Mouse (Mus musculus) adrenal gland, postnatal 4 days (tissue): ENCODE measurements around the gene Serpina1e. TPM values are rescaled to one million over a fixed set of nuclear protein-coding genes. Genes with fewer than 3 reads are reported as not detected.
"Not testable (repeated sequence)": the region's sequence is repeated elsewhere in the genome, so short reads cannot be mapped to it uniquely, and the experiment has no call there.

Experiments used
- DNase-seq, 2 experiments: peaks; one replicate each; pipeline ENCODE4 v3.0.0; 2021 to 2022; ENCODE audit warnings: low spot score in 2 of 2, mixed read lengths in 2 of 2
- total RNA-seq, 2 experiments: library from RNA; stranded (reverse); gene quantifications; 2 replicates each; pipeline ENCODE4 v1.2.3; 2021

The Serpina1e gene
- total RNA-seq, 2 experiments from 2014 or later: 8.3 to 423 TPM

DNA sequence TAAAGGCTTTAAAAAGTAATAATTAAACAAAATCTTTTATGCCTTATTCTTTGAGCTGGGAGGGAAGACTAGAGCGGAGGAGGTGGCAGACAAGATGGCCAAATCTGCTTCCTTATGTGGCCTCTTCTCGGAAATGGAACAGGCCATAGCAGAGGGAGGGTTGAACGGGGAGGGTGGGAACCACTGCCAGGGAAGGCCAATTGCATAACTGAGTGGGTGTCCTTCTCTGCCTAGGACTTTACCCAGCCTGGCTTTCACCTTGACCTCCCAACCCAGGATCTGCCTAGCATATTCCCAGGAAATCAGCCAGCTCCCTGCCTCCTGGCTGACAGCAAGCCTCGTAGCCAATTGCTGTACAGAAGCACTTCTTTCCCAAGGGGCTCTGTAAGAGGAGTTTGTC is 4.5 kb upstream of the Serpina1e start:
- DNase-seq: no peak

- DNase-seq: no peak
Observed at GRCm38 (mm10) chr12:103962860-103963259, 4.1 kb upstream of the Serpina1e start.

DNA sequence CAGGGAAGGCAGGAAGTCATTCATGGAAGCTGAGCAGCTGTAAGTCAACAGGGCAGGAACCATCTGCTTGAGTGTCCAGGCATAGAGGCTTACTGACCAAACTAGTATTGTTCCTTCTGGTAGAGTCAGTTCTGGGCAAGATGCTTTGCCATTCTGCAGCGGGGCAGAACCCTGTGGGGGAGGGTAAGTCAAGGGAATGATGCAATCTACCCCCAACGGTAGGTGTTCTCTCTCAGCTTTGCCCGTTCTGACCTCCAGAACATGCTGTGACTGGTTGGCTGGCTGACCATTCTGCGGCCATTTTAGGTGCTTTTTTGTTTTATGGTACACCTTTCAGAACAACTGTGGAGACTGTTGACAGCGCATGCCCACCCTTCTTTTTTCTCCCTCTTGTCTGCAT is 3.6 kb upstream of the Serpina1e start:
- no peak for DNase-seq

- DNase-seq: no peak
Observed at GRCm38 (mm10) chr12:103961716-103962115, 2.9 kb upstream of the Serpina1e start.

DNA sequence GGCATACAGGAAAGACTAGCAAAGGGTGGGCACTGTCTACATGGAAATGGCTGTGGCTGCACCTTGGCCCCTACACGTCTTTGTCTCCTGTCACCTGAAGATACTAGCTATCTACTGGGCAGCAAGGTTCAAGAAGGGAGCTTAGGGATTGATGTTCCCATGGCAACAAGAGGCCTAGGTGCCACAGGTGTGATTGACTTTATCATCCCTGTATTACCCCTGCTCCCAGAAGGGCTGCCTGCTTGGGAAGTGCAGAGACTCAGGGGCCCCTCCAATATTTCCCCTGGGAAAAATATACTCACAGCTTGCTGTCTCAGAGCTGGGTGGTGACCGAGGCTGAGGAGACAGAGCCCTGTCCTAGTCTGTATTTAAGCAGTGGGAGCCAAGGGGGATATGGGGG is 2.2 kb downstream of the Serpina1e start:
- not testable (repeated sequence) for DNase-seq

DNA sequence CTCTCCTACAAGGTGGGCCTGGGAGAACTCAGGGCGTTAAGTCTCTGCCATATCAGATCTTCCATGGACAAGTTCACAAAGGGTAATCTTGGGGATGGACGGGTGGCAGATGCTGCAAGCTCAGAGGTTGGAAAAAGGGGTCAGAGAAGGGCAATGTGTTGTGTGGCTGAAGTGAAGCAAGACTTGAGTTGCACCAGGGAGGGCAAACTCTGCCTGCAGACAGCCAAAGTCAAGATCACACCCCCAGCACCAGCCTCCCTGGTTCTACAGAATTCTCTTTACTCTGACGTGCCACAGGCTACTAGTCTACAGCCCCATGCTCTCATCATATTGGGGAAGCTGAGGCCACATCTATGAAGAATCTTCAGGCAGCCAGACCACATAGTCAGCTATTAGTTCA is 5.8 kb downstream of the Serpina1e start:
- DNase-seq: not testable (repeated sequence)

DNA sequence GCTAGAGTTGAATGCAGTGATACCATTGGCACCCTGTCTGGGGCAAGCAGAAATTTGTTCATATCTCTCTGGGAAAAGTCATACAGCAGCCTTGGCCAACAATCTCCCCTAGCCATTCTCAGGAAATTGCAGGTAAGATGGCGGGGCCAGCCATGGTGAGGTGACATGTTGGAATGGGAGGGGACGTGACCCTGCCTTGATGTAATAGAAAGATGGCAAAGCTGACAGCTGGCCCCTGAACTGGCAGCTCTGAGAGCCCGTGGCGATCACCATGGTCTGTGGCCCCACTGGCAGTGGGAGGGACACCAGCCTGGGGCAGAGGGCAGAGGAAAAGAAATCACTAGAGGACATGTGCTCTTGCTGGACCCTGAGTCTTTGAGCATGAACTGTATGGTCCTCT is 12.5 kb downstream of the Serpina1e start:
- DNase-seq: no peak

DNA sequence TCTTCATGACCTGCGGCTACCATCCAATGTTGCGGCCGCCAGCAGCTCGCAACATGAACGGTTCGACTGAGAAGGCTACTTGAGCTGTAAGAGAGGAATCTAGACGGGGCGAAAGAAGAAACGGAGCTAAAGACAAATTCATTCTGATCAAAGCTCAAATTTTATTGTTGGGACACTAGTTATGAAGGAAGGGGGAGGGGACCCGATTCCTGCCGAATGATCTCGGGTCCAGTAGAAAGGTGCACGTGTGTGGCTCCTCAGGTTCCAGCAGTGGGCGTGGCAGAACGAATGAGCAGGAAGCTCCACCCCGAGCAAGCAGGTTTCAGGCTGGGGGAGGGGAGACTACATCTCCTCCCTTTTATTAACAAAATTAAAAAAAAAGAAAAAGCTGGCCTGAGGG is 49.6 kb downstream of the Serpina1e start:
- DNase-seq: not testable (repeated sequence)

GRCm38 (mm10) chr12:103907746-103908145 is 51.0 kb downstream of the Serpina1e start:
- DNase-seq: not testable (repeated sequence)

DNA sequence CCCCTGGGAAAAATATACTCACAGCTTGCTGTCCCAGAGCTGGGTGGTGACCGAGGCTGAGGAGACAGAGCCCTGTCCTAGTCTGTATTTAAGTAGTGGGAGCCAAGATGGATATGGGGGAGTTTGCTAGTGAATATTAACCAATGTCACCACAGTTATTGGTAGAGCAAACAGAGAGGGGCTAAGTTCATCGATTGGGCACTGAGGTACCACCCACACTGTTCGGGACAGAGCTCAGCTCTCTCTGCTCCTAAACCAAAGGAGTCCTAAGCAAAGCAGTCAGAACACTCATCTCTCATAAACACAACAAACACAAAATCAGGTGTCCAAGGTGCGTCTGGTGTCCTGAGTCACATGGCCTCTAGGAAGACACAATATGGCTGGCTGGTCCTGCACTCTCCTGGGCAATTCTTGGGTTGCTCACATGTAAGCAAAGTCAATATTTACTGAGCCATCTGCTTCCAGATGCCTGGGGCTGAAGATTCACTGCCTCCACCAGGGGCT is 53.9 kb downstream of the Serpina1e start, which contains the start of gene Serpina1c:
Serpina1c (minus strand) TSS at position 51 of the 504 bp plus-strand sequence.
- DNase-seq: not testable (repeated sequence)

GRCm38 (mm10) chr12:103901929-103902328 is 56.8 kb downstream of the Serpina1e start:
- DNase-seq: not testable (repeated sequence)

Other genes starting within 250 kb of the Serpina1e start
- gene Serpina1d, start 185.4 kb downstream of the Serpina1e start, total RNA-seq: 100 to 1,000 TPM in 1 of 2 experiments, 10 to 100 TPM in 1; 11.7 to 342 TPM
- 100 to 1,000 TPM in 1 of 2 experiments, 10 to 100 TPM in 1; 27.4 to 753 TPM for gene Serpina1b, start 128.6 kb downstream of the Serpina1e start, total RNA-seq
- gene Serpina1a, start 95.4 kb downstream of the Serpina1e start, total RNA-seq: 100 to 1,000 TPM in 1 of 2 experiments, 10 to 100 TPM in 1; 11.1 to 267 TPM
- 100 to 1,000 TPM in 1 of 2 experiments, 1 to 10 TPM in 1; 9.0 to 275 TPM for gene Serpina1c, start 54.1 kb downstream of the Serpina1e start, total RNA-seq
- gene Serpina11, start 31.0 kb upstream of the Serpina1e start, total RNA-seq: 10 to 100 TPM in 1 of 2 experiments, under 1 TPM in 1; 0.53 to 23.8 TPM
- under 1 TPM in 1 of 2 experiments, not detected in 1; 0.17 TPM for gene Serpina9, start 54.8 kb upstream of the Serpina1e start, total RNA-seq
- under 1 TPM in 1 of 2 experiments, not detected in 1; 0.08 TPM for gene Serpina12, start 85.5 kb upstream of the Serpina1e start, total RNA-seq
- under 1 TPM; 0.22 to 0.51 TPM for gene Serpina5, start 142.1 kb upstream of the Serpina1e start, total RNA-seq
- not detected for gene Serpina3a, start 153.7 kb upstream of the Serpina1e start, total RNA-seq
- under 1 TPM in 1 of 2 experiments, not detected in 1; 0.70 TPM for gene Serpina3b, start 169.0 kb upstream of the Serpina1e start, total RNA-seq
- 1 to 10 TPM; 2.0 to 3.2 TPM for gene Serpina3c, start 194.9 kb upstream of the Serpina1e start, total RNA-seq